Mouse (Mus musculus) MEL (cell line): ENCODE results near the gene Gm1113. TPM values are rescaled to one million over a fixed set of nuclear protein-coding genes. Genes with fewer than 3 reads are reported as not detected.
A peak's percentile ranks its signal among the peaks of the same experiment; 100 is the strongest.

ENCODE experiments used
- DNase-seq: peaks from one replicate; pipeline ENCODE4 v3.0.0; 2011; ENCODE audit warnings: low read depth, low spot score
- H3K27ac ChIP-seq: 2 replicates; pipeline ENCODE4 v1.5.1; 2012; ENCODE audit warnings: low read depth, mild to moderate bottlenecking, control low read depth, low read length, moderate library complexity; ENCODE audit not compliant: control insufficient read depth
- H3K27me3 ChIP-seq, 2 experiments: fragments of 150-350 bp in 1 of 2; sonication (generic) in 1 of 2; 2 replicates each; pipeline ENCODE4 v1.6.1; 2012; ENCODE audit warnings: low read length in 2 of 2, mild to moderate bottlenecking in 2 of 2, improper control_type of control experiment in 1 of 2, moderate library complexity in 1 of 2; ENCODE audit not compliant: insufficient read depth in 2 of 2, control insufficient read depth in 1 of 2
- H3K36me3 ChIP-seq, 2 experiments: 2 replicates each; pipeline ENCODE4 v1.6.1; 2012 to 2014; ENCODE audit warnings: low read length in 2 of 2, improper control_type of control experiment in 1 of 2, inconsistent platforms in 1 of 2, mild to moderate bottlenecking in 1 of 2; ENCODE audit not compliant: insufficient read depth in 2 of 2, control insufficient read depth in 1 of 2
- H3K4me1 ChIP-seq, 2 experiments: fragments of 150-350 bp in 1 of 2; sonication (generic) in 1 of 2; 2 replicates each; pipeline ENCODE4 v1.6.1; 2012; ENCODE audit warnings: low read length in 2 of 2, improper control_type of control experiment in 1 of 2, mild to moderate bottlenecking in 1 of 2; ENCODE audit not compliant: insufficient read depth in 2 of 2, control insufficient read depth in 1 of 2
- H3K4me3 ChIP-seq, 2 experiments: fragments of 150-350 bp in 1 of 2; sonication (generic) in 1 of 2; 2 replicates each; pipeline ENCODE4 v1.5.1; 2012; ENCODE audit warnings: low read depth in 2 of 2, low read length in 2 of 2, mild to moderate bottlenecking in 2 of 2, moderate library complexity in 2 of 2, control low read depth in 1 of 2, improper control_type of control experiment in 1 of 2; ENCODE audit not compliant: control insufficient read depth in 1 of 2, insufficient read depth in 1 of 2
- H3K79me2 ChIP-seq: 2 replicates; pipeline ENCODE4 v1.6.1; 2012; ENCODE audit warnings: mild to moderate bottlenecking, low read length, moderate library complexity; ENCODE audit not compliant: control insufficient read depth, poor library complexity, insufficient read depth
- H3K9ac ChIP-seq: 2 replicates; pipeline ENCODE4 v1.6.1; 2012; ENCODE audit warnings: low read depth, mild to moderate bottlenecking, control low read depth, low read length, moderate library complexity; ENCODE audit not compliant: control insufficient read depth, poor library complexity, severe bottlenecking
- H3K9me3 ChIP-seq: fragments of 150-350 bp; sonication (generic); replicated peaks from 2 replicates; pipeline ENCODE4 v1.6.1; 2012; ENCODE audit warnings: mild to moderate bottlenecking, low read length, improper control_type of control experiment, moderate library complexity; ENCODE audit not compliant: insufficient read depth
- BHLHE40 ChIP-seq: IDR thresholded peaks from 2 replicates; pipeline ENCODE4 v1.6.1; 2012; ENCODE audit warnings: low read depth, mild to moderate bottlenecking, inconsistent platforms, low read length, improper control_type of control experiment, borderline replicate concordance
- CHD1 ChIP-seq: IDR thresholded peaks from 2 replicates; pipeline ENCODE4 v1.6.1; 2012; ENCODE audit warnings: low read depth, mild to moderate bottlenecking, inconsistent platforms, low read length, improper control_type of control experiment
- CHD2 ChIP-seq: IDR thresholded peaks from 2 replicates; pipeline ENCODE4 v1.6.1; 2011; ENCODE audit warnings: low read length, improper control_type of control experiment
- CTCF ChIP-seq, 3 experiments: IDR thresholded peaks in 2 of 3; conservative IDR thresholded peaks in 1 of 3; 2 replicates each; pipeline ENCODE4 v1.5.1; 2011 to 2012; ENCODE audit warnings: low read length in 3 of 3, low read depth in 2 of 3, mild to moderate bottlenecking in 2 of 3, improper control_type of control experiment in 1 of 3, inconsistent platforms in 1 of 3, mixed read lengths in 1 of 3, moderate library complexity in 1 of 3; ENCODE audit not compliant: control insufficient read depth in 1 of 3, insufficient read depth in 1 of 3, poor library complexity in 1 of 3, severe bottlenecking in 1 of 3
- ELF1 ChIP-seq: IDR thresholded peaks from 2 replicates; pipeline ENCODE4 v1.6.1; 2014; ENCODE audit warnings: low read depth, mild to moderate bottlenecking, inconsistent platforms, low read length, improper control_type of control experiment, moderate library complexity
- EP300 ChIP-seq, 2 experiments: IDR thresholded peaks; 2 replicates each; pipeline ENCODE4 v1.6.1; 2011; ENCODE audit warnings: improper control_type of control experiment in 2 of 2, low read length in 2 of 2, low read depth in 1 of 2, mild to moderate bottlenecking in 1 of 2
- GATA1 ChIP-seq: IDR thresholded peaks from 2 replicates; pipeline ENCODE4 v1.6.1; 2011; ENCODE audit warnings: low read depth, low read length, improper control_type of control experiment
- HCFC1 ChIP-seq: IDR thresholded peaks from 2 replicates; pipeline ENCODE4 v1.6.1; 2012; ENCODE audit warnings: low read depth, mild to moderate bottlenecking, inconsistent platforms, low read length, improper control_type of control experiment, moderate library complexity
- JUND ChIP-seq: IDR thresholded peaks from 2 replicates; pipeline ENCODE4 v1.6.1; 2011; ENCODE audit warnings: low read depth, mild to moderate bottlenecking, improper control_type of control experiment, low read length
- KAT2A ChIP-seq: conservative IDR thresholded peaks from 2 replicates; pipeline ENCODE4 v1.6.1; 2012; ENCODE audit warnings: low read depth, low read length, improper control_type of control experiment, inconsistent platforms
- MAFK ChIP-seq: IDR thresholded peaks from 2 replicates; pipeline ENCODE4 v1.6.1; 2011; ENCODE audit warnings: low read depth, mild to moderate bottlenecking, low read length, improper control_type of control experiment, borderline replicate concordance
- MAX ChIP-seq: IDR thresholded peaks from 2 replicates; pipeline ENCODE4 v1.6.1; 2011; ENCODE audit warnings: low read length, improper control_type of control experiment
- MAZ ChIP-seq: IDR thresholded peaks from 2 replicates; pipeline ENCODE4 v1.6.1; 2012; ENCODE audit warnings: low read depth, mild to moderate bottlenecking, inconsistent platforms, low read length, improper control_type of control experiment
- MEF2A ChIP-seq: IDR thresholded peaks from 2 replicates; pipeline ENCODE4 v1.6.1; 2014; ENCODE audit warnings: low read depth, mild to moderate bottlenecking, inconsistent platforms, low read length, improper control_type of control experiment; ENCODE audit not compliant: poor library complexity, insufficient replicate concordance, severe bottlenecking; ENCODE audit errors: extremely low read depth
- MXI1 ChIP-seq: IDR thresholded peaks from 2 replicates; pipeline ENCODE4 v1.6.1; 2011; ENCODE audit warnings: mild to moderate bottlenecking, low read depth, low read length, improper control_type of control experiment
- MYB ChIP-seq: IDR thresholded peaks from 2 replicates; pipeline ENCODE4 v1.6.1; 2011; ENCODE audit warnings: mild to moderate bottlenecking, low read depth, low read length, improper control_type of control experiment
- MYC ChIP-seq: IDR thresholded peaks from 2 replicates; pipeline ENCODE4 v1.6.1; 2011; ENCODE audit warnings: low read depth, mild to moderate bottlenecking, low read length, improper control_type of control experiment, moderate library complexity
- NELFE ChIP-seq: IDR thresholded peaks from 2 replicates; pipeline ENCODE4 v1.6.1; 2011; ENCODE audit warnings: low read depth, low read length, improper control_type of control experiment
- NRF1 ChIP-seq: IDR thresholded peaks from 2 replicates; pipeline ENCODE4 v1.6.1; 2014; ENCODE audit warnings: low read depth, mild to moderate bottlenecking, inconsistent platforms, low read length, improper control_type of control experiment, moderate library complexity; ENCODE audit not compliant: poor library complexity, insufficient read depth, severe bottlenecking
- POLR2A ChIP-seq, 2 experiments: IDR thresholded peaks; 2 replicates each; pipeline ENCODE4 v1.6.1; 2011 to 2012; ENCODE audit warnings: low read length in 2 of 2, mild to moderate bottlenecking in 2 of 2, control low read depth in 1 of 2, improper control_type of control experiment in 1 of 2, low read depth in 1 of 2, moderate library complexity in 1 of 2; ENCODE audit not compliant: control insufficient read depth in 1 of 2, insufficient read depth in 1 of 2, poor library complexity in 1 of 2
- POLR2AphosphoS2 ChIP-seq: IDR thresholded peaks from 2 replicates; pipeline ENCODE4 v1.6.1; 2011; ENCODE audit warnings: low read length, improper control_type of control experiment
- POLR2AphosphoS5 ChIP-seq: IDR thresholded peaks from 2 replicates; pipeline ENCODE4 v1.6.1; 2012; ENCODE audit warnings: low read depth, borderline replicate concordance, mild to moderate bottlenecking, inconsistent platforms, low read length, moderate library complexity, mixed read lengths
- RAD21 ChIP-seq: IDR thresholded peaks from 2 replicates; pipeline ENCODE4 v1.6.1; 2011; ENCODE audit warnings: mild to moderate bottlenecking, low read depth, low read length, improper control_type of control experiment
- RCOR1 ChIP-seq: IDR thresholded peaks from 2 replicates; pipeline ENCODE4 v1.6.1; 2012; ENCODE audit warnings: low read depth, mild to moderate bottlenecking, inconsistent platforms, low read length, improper control_type of control experiment
- SIN3A ChIP-seq: IDR thresholded peaks from 2 replicates; pipeline ENCODE4 v1.6.1; 2012; ENCODE audit warnings: low read length, improper control_type of control experiment, inconsistent platforms
- SMC3 ChIP-seq: IDR thresholded peaks from 2 replicates; pipeline ENCODE4 v1.6.1; 2011; ENCODE audit warnings: low read depth, low read length, improper control_type of control experiment
- TAL1 ChIP-seq: IDR thresholded peaks from 2 replicates; pipeline ENCODE4 v1.6.1; 2012; ENCODE audit warnings: mild to moderate bottlenecking, inconsistent platforms, low read length, moderate library complexity, mixed read lengths
- TBP ChIP-seq: IDR thresholded peaks from 2 replicates; pipeline ENCODE4 v1.8.0; 2011; ENCODE audit warnings: low read depth, low read length, improper control_type of control experiment
- TCF12 ChIP-seq: IDR thresholded peaks from 2 replicates; pipeline ENCODE4 v1.6.1; 2014; ENCODE audit warnings: low read depth, mild to moderate bottlenecking, inconsistent platforms, low read length, improper control_type of control experiment, moderate library complexity
- UBTF ChIP-seq: IDR thresholded peaks from 2 replicates; pipeline ENCODE4 v1.6.1; 2012; ENCODE audit warnings: low read depth, mild to moderate bottlenecking, inconsistent platforms, low read length, improper control_type of control experiment, moderate library complexity, borderline replicate concordance; ENCODE audit not compliant: insufficient read depth
- USF1 ChIP-seq: IDR thresholded peaks from 2 replicates; pipeline ENCODE4 v1.6.1; 2014; ENCODE audit warnings: low read depth, mild to moderate bottlenecking, inconsistent platforms, low read length, improper control_type of control experiment, moderate library complexity
- USF2 ChIP-seq, 2 experiments: IDR thresholded peaks; 2 replicates each; pipeline ENCODE4 v1.6.1; 2011 to 2012; ENCODE audit warnings: improper control_type of control experiment in 2 of 2, low read length in 2 of 2, borderline replicate concordance in 1 of 2, inconsistent platforms in 1 of 2, low read depth in 1 of 2, mild to moderate bottlenecking in 1 of 2; ENCODE audit not compliant: insufficient read depth in 1 of 2
- ZC3H11A ChIP-seq: IDR thresholded peaks from 2 replicates; pipeline ENCODE4 v1.6.1; 2012; ENCODE audit warnings: low read depth, mild to moderate bottlenecking, inconsistent platforms, low read length, improper control_type of control experiment
- ZKSCAN1 ChIP-seq: IDR thresholded peaks from 2 replicates; pipeline ENCODE4 v1.6.1; 2012; ENCODE audit warnings: low read depth, mild to moderate bottlenecking, inconsistent platforms, low read length, improper control_type of control experiment, moderate library complexity
- ZMIZ1 ChIP-seq: IDR thresholded peaks from 2 replicates; pipeline ENCODE4 v1.6.1; 2012; ENCODE audit warnings: low read depth, mild to moderate bottlenecking, inconsistent platforms, low read length, improper control_type of control experiment, moderate library complexity
- ZNF384 ChIP-seq: IDR thresholded peaks from 2 replicates; pipeline ENCODE4 v1.6.1; 2012; ENCODE audit warnings: low read depth, mild to moderate bottlenecking, inconsistent platforms, low read length, improper control_type of control experiment
- polyA plus RNA-seq, 2 experiments: library from polyadenylated mRNA; stranded (reverse) in 1 of 2; unstranded in 1 of 2; fragments of >175 nt in 1 of 2; fragments of >200 nt in 1 of 2; gene quantifications; 2 replicates each; pipeline versions ENCODE4 v1.2.1 to v1.2.4; 2012; ENCODE audit warnings: low replicate concordance in 2 of 2, low read depth in 1 of 2; ENCODE audit not compliant: insufficient read length in 2 of 2, insufficient read depth in 1 of 2, missing spikeins in 1 of 2
- total RNA-seq: library from RNA; depleted of rRNA; stranded (reverse); fragments of 300-350 nt; gene quantifications from 2 replicates; pipeline ENCODE4 v1.2.3, GENCODE M21; 2012

The Gm1113 gene
- total and polyA plus RNA-seq, 3 experiments, result not detected

GRCm38 (mm10) chr9:35523941-35524411, 5.9 kb upstream of the Gm1113 start:
- H3K4me3 ChIP-seq, result no peak overlapping the region
- H3K27me3 ChIP-seq, result peaks cover 3 to 4% of the 10 kb centered on the region in 2 experiments; a peak in 3 of 4 replicates
- DNase-seq, result peak; percentile 75
- peak; percentile 85 to 89 (median 87) for TF ChIP-seq CTCF (IDR thresholded peaks at IDR 0.05 in 2 of 3, conservative IDR thresholded peaks at IDR 0.05 in 1 of 3; ENCODE audit: control insufficient read depth in 1 of 3, insufficient read depth in 1 of 3, low read depth in 2 of 3, low read length in 3 of 3, poor library complexity in 1 of 3, severe bottlenecking in 1 of 3)
- TF ChIP-seq MAX, result no peak
- no peak for TF ChIP-seq ZMIZ1
- no peak for TF ChIP-seq TCF12
- TF ChIP-seq POLR2A (IDR thresholded peaks at IDR 0.05; ENCODE audit: control insufficient read depth in 1 of 2, insufficient read depth in 1 of 2, low read depth in 1 of 2, low read length in 2 of 2, poor library complexity in 1 of 2), result no peak
- TF ChIP-seq TAL1, result no peak
- TF ChIP-seq TBP, result no peak
- no peak for TF ChIP-seq USF1
- TF ChIP-seq JUND, result no peak
- TF ChIP-seq CHD1, result no peak
- no peak for TF ChIP-seq GATA1
- TF ChIP-seq POLR2AphosphoS2, result no peak
- TF ChIP-seq ZKSCAN1, result no peak
- no peak for TF ChIP-seq ZNF384
- no peak for TF ChIP-seq EP300 (IDR thresholded peaks at IDR 0.05; ENCODE audit: low read depth in 1 of 2, low read length in 2 of 2)
- no peak for TF ChIP-seq BHLHE40
- peak; percentile 85 for TF ChIP-seq SMC3
- peak; percentile 34; the same call in 1 of the 2 replicates for TF ChIP-seq ZC3H11A
- TF ChIP-seq MYC, result no peak
- TF ChIP-seq ELF1, result no peak
- no peak for TF ChIP-seq KAT2A
- no peak for TF ChIP-seq MAZ
- TF ChIP-seq UBTF, result no peak
- TF ChIP-seq CHD2, result no peak
- no peak for TF ChIP-seq SIN3A
- TF ChIP-seq RCOR1, result no peak
- no peak for TF ChIP-seq MEF2A
- TF ChIP-seq MAFK, result no peak
- TF ChIP-seq RAD21, result peak; percentile 70
- no peak for TF ChIP-seq MYB
- TF ChIP-seq HCFC1, result no peak
- no peak for TF ChIP-seq MXI1
- no peak for TF ChIP-seq USF2 (IDR thresholded peaks at IDR 0.05; ENCODE audit: borderline replicate concordance in 1 of 2, insufficient read depth in 1 of 2, low read depth in 1 of 2, low read length in 2 of 2)
- TF ChIP-seq NELFE, result no peak
- no peak for TF ChIP-seq POLR2AphosphoS5
- TF ChIP-seq NRF1, result no peak
- TF ChIP-seq, all 39 proteins: peak for 4
- Histone ChIP-seq H3K9ac (no peak overlapping the region), H3K36me3 (no peaks in the 10 kb centered on the region), H3K27ac (no peak overlapping the region), H3K4me1 (no peaks in the 10 kb centered on the region), H3K9me3 (no peaks in the 10 kb centered on the region), H3K79me2 (no peaks in the 10 kb centered on the region)
